Mouse (Mus musculus) layer of hippocampus, adult 9-11 months (tissue): ENCODE measurements around the gene Cdca5.
A peak's percentile ranks its signal among the peaks of the same experiment; 100 is the strongest.
"Not testable (repeated sequence)": the region's sequence is repeated elsewhere in the genome, so short reads cannot be mapped to it uniquely, and the experiment has no call there.

Experiments
- DNase-seq: peaks from one replicate; pipeline ENCODE4 v3.0.0; 2022

The Cdca5 gene

GRCm38 (mm10) chr19:6105586-6105985, 20.8 kb downstream of the Cdca5 start, which contains the start of gene Naaladl1:
Gene Naaladl1 (plus strand): TSS chr19:6105782.
- no peak for DNase-seq

GRCm38 (mm10) chr19:6113116-6113515, 28.3 kb downstream of the Cdca5 start:
- no peak for DNase-seq

DNA sequence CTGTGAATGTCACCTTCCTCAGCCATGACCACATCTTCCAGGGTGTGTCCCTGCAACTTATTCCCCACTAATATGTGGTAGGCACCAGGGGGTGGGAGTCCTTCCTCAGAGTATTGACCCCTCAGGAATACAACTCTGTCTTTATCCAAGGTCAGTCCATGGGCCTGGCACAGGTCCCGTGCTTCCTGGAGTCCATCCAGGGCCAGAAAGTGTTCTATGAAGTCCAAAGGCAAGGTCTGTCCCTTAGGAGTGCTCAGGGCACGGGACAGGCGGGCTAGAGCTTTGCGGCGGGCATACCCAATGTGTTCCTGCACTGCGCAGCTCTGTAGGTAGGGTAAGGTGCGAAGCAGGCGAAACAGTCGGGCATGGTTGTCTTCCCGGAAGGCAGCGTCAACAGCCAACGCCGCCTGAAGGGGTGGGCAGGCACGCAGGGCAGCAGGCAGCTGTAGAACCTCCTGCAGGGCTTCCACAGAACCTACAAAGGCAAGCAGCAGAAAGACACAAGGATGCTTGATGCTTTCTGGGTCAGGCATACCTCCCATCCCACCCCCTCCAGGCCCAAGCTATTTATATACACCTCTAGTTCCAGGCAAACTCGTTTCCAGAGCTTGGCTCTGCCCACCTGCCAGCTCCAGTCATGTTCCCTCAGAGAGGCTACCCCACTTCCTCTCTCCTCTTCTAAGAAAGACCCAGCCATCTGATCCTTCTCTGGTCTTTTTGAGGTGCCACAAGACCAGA, 31.5 kb downstream of the Cdca5 start:
- DNase-seq, result no peak

- DNase-seq, result no peak
These were observed 32.7 kb downstream of the Cdca5 start for GRCm38 (mm10) chr19:6117346-6117985.

DNA sequence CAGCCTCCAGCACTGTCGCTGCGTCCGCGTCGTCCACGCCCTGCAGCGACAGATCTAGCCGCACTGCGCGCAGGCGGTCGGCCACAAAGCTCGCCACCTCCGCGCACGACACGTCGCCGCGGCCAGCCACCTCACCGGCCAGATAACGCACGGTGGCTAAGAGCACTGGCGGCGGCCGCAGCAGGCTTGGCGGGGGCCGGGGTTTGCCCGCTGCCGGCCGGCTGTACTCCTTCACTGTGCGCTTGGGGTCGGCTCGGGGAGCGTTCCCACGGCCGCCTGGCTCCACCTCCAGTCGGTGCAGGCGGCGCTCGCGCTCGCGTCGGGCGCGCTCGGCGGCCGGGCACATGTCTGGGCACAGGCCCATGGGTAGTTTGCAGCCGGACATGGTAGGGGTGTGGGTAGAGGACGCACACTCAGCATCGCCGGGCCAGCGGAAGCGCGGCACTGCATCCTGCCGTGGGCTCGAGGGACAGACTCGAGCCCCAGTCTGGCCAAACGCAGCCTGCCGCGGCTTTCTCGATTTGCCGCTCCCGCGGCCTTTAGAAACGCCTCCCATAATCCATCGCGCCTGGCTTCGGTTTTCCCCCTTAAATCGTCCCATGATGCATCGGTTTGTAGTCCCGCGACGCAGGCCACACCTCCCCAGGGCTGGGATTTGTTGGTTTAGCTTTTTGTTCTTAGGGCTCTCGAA, 33.3 kb downstream of the Cdca5 start, which contains the start of gene Sac3d1:
Gene Sac3d1 (minus strand): TSS at position 665 of the 691 bp plus-strand sequence.
- DNase-seq, result peak; percentile 88

DNA sequence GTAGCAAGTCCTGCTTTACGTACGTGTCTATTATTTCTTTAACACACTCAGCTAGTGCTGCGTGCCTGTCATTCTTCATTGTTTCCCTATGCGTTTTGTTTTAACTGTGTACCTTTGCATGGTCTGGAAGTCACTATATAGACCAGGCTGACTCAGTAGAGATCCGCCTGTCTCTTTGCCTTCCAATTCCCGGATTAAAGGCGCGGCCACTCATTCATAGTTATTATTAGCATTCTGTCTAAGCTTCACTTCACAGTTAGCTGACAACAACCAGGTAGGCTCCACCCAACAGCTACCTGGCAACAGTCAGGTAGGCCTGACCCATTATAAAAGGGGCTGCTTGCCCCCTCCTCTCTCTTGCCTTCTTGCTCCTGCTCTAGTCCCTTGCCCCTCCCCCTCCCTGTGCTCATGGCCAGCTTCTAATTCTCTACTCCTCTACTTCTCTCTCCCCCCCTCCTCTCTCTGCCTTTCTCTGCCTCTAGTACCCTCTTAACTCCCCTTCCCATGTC, 33.9 kb downstream of the Cdca5 start:
- DNase-seq, result no peak

GRCm38 (mm10) chr19:6121761-6122160, 37.0 kb downstream of the Cdca5 start:
- DNase-seq, result no peak

DNA sequence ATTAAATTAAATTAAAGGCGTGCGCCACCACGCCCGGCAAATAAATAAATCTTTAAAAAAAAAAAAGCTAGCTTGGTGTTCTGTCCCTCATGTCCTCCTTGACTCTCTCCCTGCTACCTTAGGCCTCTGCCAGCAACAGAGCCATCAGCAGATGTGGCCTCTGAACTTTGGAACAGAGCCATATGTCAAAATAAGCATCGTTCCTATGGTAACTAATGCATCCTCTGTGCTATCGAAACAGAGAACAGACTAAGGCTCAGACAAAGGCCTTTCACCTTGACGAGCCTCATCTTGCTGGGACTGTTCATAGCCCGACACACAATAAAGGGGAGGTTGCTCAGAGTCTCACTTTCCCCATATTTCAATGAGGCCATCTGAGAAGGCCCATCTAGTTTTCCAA, 38.5 kb downstream of the Cdca5 start:
- no peak for DNase-seq

DNA sequence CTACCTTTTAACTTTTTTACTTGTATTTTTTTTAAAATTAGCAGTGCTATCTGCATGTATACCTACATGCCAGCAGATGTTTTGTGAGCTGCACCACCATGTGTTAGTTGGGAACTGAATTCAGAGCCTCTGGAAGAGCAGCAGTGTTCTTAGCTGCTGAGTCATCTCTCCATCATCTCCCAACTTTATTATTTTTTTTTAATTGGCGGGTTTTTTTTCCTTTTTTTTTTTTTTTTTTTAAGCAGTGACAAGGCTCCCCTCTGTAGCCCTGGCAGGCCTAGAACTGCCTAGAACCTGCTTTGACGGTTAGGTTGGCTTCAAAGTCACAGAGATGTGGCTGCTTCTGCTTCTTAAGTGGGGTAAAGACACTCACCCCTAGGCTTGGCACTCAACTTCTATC, 40.1 kb downstream of the Cdca5 start:
- no peak for DNase-seq

DNA sequence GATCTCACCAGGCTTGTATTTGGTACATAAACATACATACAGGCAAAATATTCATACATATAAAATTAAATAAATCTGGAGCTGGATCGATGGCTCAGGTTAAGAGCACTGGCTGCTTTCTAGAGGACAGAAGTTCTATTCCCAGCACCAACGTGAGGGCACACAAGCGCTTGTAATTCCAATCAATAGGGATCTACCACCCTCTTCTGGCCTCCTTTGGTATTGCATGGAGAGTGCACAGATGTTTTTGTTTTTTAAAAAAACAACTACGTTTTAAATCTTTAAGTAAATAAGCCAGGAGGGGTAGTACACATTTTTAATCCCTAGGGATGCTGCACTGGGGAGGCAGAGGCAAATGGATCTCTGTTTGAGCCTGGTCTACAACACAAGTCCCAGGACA, 41.5 kb downstream of the Cdca5 start:
- DNase-seq, result no peak

GRCm38 (mm10) chr19:6126789-6127580, 42.2 kb downstream of the Cdca5 start:
- no peak for DNase-seq

- DNase-seq, result peak; percentile 98
These were observed 43.1 kb downstream of the Cdca5 start, which contains the start of gene Snx15 for GRCm38 (mm10) chr19:6127760-6128341. Gene Snx15 (minus strand): TSS chr19:6128304.

- not testable (repeated sequence) for DNase-seq
These were observed 45.8 kb downstream of the Cdca5 start for GRCm38 (mm10) chr19:6130414-6131128.

GRCm38 (mm10) chr19:6132171-6132827, 47.5 kb downstream of the Cdca5 start:
- peak; percentile 77 for DNase-seq

DNA sequence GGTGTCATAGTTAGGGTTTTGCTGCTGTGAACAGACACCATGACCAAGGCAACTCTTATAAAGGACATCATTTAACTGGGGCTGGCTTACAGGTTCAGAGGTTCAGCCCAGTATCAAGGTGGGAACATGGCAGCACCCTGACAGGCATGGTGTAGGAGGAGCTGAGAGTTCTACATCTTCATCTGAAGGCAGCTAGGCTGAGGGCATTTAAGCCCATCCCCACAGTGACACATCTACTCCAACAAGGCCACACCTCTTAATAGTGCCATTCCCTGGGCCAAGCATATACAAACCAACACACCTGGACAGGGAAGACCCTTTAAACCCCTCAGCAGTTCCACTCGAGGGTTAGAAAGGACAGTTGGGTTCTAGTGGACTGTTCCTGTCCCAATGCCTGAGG, 48.4 kb downstream of the Cdca5 start:
- not testable (repeated sequence) for DNase-seq

- DNase-seq, result no peak
These were observed 51.6 kb downstream of the Cdca5 start for GRCm38 (mm10) chr19:6136397-6136796.

DNA sequence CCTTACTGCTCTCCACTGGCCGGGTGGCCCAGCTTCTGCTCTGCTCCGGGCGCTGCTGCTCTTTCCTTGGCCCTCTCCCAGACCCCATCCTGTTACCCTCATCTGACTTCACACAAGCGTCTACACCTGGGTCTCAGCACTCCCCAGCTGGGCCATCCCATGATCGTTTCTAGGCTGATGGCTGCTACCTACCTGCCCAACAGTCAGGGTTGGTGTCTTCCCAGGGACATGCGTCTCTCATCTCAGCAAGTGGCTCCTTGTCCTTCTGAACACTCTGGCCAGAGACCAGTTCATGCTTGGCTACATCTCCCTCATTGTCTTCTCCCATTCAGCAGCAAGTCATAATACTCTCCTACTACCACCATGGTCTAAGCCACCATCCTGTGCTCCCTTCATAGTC, 54.9 kb downstream of the Cdca5 start:
- no peak for DNase-seq

- DNase-seq, result no peak
These were observed 55.5 kb downstream of the Cdca5 start for GRCm38 (mm10) chr19:6140374-6140677.

- DNase-seq, result peak; percentile 94
These were observed 56.1 kb downstream of the Cdca5 start, which contains the start of gene Batf2 for GRCm38 (mm10) chr19:6140678-6141393. Gene Batf2 (plus strand): TSS chr19:6140983.

GRCm38 (mm10) chr19:6141394-6141749, 56.6 kb downstream of the Cdca5 start, which contains the start of gene Arl2:
Gene Arl2 (minus strand): TSS chr19:6141548.
- DNase-seq, result peak; percentile 91
